Mouse (Mus musculus): ENCODE data around the gene Pax4. TPM values are rescaled to one million over a fixed set of nuclear protein-coding genes. Genes with fewer than 3 reads are reported as not detected.

Pax4 gene
- polyA plus RNA-seq, 1 experiment from 2014 or later: not detected

Other genes with a start within 250 kb of the Pax4 start
- gene Zfp800, start 51.3 kb downstream of the Pax4 start, polyA plus RNA-seq (2014; fragmentation: Nextera tagmentation; extraction: Ambion mirVana): 15.6 and 18.2 TPM in 2 replicates
- 239 and 250 TPM in 2 replicates for gene Arf5, start 25.8 kb downstream of the Pax4 start, polyA plus RNA-seq (2014; fragmentation: Nextera tagmentation; extraction: Ambion mirVana)
- gene Fscn3, start 21.6 kb downstream of the Pax4 start, polyA plus RNA-seq (2014; fragmentation: Nextera tagmentation; extraction: Ambion mirVana): not detected in 2 replicates
- gene Gcc1, start 21.0 kb downstream of the Pax4 start, polyA plus RNA-seq (2014; fragmentation: Nextera tagmentation; extraction: Ambion mirVana): 4.6 and 4.9 TPM in 2 replicates
- gene Snd1, start 25.8 kb upstream of the Pax4 start, polyA plus RNA-seq (2014; fragmentation: Nextera tagmentation; extraction: Ambion mirVana): 80.0 and 80.2 TPM in 2 replicates